Mouse (Mus musculus) forebrain, postnatal 0 days (tissue): ENCODE results near the gene Prg3. TPM values are rescaled to one million over a fixed set of nuclear protein-coding genes. Genes with fewer than 3 reads are reported as not detected.

Experiments used
- ATAC-seq: fragments of 200-750 bp; cut with Nextera tagmentation; 2 replicates; pipeline ENCODE4 v1.8.0; 2017; ENCODE audit warnings: mild to moderate bottlenecking, moderate library complexity
- DNase-seq: peaks from one replicate; pipeline ENCODE4 v3.0.0-alpha.2; 2015
- H3K27ac ChIP-seq: fragments of 300-500 bp; sonication (generic); 2 replicates; pipeline ENCODE4 v1.5.1; 2014; ENCODE audit warnings: low read depth, mild to moderate bottlenecking, antibody characterized with exemption, low read length, moderate library complexity, mixed read lengths
- H3K27me3 ChIP-seq: fragments of 300-500 bp; sonication (generic); 2 replicates; pipeline ENCODE4 v1.6.1; 2014; ENCODE audit warnings: mild to moderate bottlenecking, low read length, mixed read lengths; ENCODE audit not compliant: insufficient read depth
- H3K36me3 ChIP-seq: fragments of 300-500 bp; sonication (generic); 2 replicates; pipeline ENCODE4 v1.6.1; 2014; ENCODE audit warnings: mild to moderate bottlenecking, moderate library complexity; ENCODE audit not compliant: insufficient read depth
- H3K4me1 ChIP-seq: fragments of 300-500 bp; sonication (generic); 2 replicates; pipeline ENCODE4 v1.6.1; 2014; ENCODE audit warnings: antibody characterized with exemption; ENCODE audit not compliant: insufficient read depth
- H3K4me2 ChIP-seq: fragments of 300-500 bp; sonication (generic); 2 replicates; pipeline ENCODE4 v1.6.1; 2014; ENCODE audit warnings: low read depth, mild to moderate bottlenecking, moderate library complexity
- H3K4me3 ChIP-seq: fragments of 300-500 bp; sonication (generic); 2 replicates; pipeline ENCODE4 v1.5.1; 2014; ENCODE audit warnings: low read depth, low read length, mixed read lengths
- H3K9ac ChIP-seq: fragments of 300-500 bp; sonication (generic); 2 replicates; pipeline ENCODE4 v1.6.1; 2014; ENCODE audit warnings: mild to moderate bottlenecking
- H3K9me3 ChIP-seq: fragments of 300-500 bp; sonication (generic); 2 replicates; pipeline ENCODE4 v1.6.1; 2016; ENCODE audit warnings: low read length
- CTCF ChIP-seq: sonication (generic); IDR thresholded peaks from 2 replicates; pipeline ENCODE4 v1.5.1; 2016; ENCODE audit warnings: antibody characterized with exemption, control low read depth, low read depth
- WGBS: fragments of 180-500 bp; shearing (Covaris S2); extraction: QIAGEN DNeasy Blood & Tissue Kit; methylation state at CpG from one replicate; pipeline ENCODE4 v1.1.7; 2014; 5-methylcytosine and 5-hydroxymethylcytosine counted together
- polyA plus RNA-seq: library from polyadenylated mRNA; unstranded; fragments of >200 nt; fragmentation: Nextera tagmentation; extraction: Ambion mirVana; gene quantifications from 2 replicates; pipeline ENCODE4 v1.2.1, GENCODE M21; 2015
- total RNA-seq: library from RNA; depleted of rRNA; stranded (reverse); fragments of >200 nt; gene quantifications from 2 replicates; pipeline ENCODE4 v1.2.3, GENCODE M21; 2014

Prg3 gene
- total and polyA plus RNA-seq, 2 experiments from 2014 or later, result not detected

DNA sequence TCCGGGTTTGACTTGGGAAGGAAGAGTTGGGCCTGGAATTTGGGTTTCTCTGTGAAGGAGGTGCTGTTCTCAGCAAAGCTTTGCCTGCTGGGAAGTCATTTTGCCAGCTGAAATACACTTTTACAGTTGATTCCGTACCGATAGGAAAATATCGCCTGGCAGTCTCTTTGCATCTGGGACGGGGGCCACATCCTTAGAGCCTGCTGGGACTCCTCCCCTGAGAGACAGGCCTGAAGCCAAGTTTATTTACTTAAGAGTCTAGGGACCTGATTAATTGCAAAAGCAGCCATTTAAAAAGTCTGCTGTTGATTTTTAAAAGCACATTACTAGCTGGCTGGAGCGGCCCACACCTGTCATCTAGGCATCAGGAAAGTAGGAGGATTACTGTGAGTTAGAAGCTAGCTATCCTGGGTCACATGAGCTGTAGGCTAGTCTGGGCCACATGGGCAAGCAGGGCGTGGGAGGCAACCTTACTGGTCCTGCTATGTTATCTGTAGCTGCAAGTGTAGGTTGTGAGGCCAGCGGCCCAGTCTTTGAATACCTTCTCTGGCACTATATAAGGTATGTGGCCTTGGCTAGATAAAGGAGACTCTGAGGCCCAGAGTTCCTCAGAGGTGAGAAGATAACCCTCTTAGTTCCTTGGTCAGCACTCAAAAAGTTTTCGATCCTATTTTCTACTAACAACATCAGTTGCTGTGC, 24.0 kb downstream of the Prg3 start:
- Histone ChIP-seq H3K9ac (no peak overlapping the region), H3K4me2 (no peak overlapping the region), H3K27ac (no peak overlapping the region), H3K9me3 (no peaks in the 10 kb centered on the region), H3K4me3 (no peak overlapping the region), H3K27me3 (no peaks in the 10 kb centered on the region), H3K4me1 (no peaks in the 10 kb centered on the region), H3K36me3 (no peaks in the 10 kb centered on the region)
- DNase-seq, result peak; percentile 59
- ATAC-seq, result peak; percentile 30; the same call in 1 of the 2 replicates
- WGBS, result 65% methylated on average over 9 of the region's 9 CpGs
- TF ChIP-seq CTCF, result no peak

DNA sequence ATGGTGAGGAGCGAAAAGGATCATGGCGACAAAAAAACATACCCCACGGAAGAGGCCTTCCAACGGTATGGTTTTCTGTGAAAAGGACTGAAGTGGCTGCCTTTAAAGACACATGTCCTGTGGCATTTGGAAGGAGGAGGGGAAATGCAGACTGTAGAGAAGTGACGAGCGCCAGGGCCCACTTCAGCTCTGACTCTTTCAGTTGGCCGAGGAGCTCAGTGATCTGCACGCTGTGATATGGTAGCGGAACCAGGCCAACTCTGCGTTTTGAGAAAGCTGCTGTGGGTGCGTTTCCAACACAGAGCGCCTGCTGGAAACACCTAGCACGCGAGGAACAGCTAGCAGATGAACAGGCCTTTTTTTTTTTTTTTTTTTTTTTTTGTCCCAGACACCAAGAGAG, 24.7 kb downstream of the Prg3 start:
- TF ChIP-seq CTCF, result no peak
- Histone ChIP-seq H3K36me3 (no peaks in the 10 kb centered on the region), H3K27me3 (no peaks in the 10 kb centered on the region), H3K9me3 (no peaks in the 10 kb centered on the region), H3K9ac (no peak overlapping the region), H3K27ac (no peak overlapping the region), H3K4me2 (no peak overlapping the region), H3K4me1 (no peaks in the 10 kb centered on the region), H3K4me3 (no peak overlapping the region)
- 75% methylated on average over 14 of the region's 14 CpGs for WGBS
- DNase-seq, result peak; percentile 71
- ATAC-seq, result peak; percentile 68

DNA sequence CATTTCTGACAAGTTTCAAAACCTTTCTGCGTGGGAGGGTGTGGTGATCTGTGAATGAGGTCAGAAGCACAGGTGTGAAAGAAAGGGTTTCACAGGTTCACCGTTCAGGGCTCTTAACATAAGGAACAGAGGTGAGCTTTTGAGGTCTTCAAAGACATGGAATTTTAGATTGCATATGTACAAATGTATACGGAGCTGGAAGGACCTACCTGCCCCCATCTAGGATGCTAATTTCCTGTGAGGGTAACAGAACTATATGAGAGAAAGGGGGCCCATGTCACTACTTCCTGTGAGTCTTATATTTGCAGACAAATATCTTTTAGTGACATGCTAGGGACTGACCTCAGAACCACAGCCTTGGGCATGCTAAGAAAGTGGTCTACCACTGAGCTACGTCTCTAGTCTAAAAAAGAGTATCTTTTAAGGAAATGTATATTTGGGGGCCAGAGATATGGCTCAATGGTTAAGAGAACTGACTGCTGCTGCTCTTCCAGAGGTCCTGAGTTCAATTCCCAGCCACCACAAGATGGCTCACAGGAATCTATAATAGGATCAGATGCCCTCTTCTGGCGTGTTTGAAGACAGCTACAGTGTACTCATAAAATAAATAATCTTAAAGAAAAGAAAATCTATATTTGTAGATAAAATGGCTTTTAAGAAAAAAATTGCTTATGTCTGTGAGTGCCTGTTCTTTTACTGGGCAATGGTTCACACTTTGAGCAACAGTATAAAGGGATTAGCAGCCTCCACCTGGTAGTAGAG, 26.0 kb downstream of the Prg3 start:
- WGBS, result 84% methylated on average over 5 of the region's 5 CpGs

DNA sequence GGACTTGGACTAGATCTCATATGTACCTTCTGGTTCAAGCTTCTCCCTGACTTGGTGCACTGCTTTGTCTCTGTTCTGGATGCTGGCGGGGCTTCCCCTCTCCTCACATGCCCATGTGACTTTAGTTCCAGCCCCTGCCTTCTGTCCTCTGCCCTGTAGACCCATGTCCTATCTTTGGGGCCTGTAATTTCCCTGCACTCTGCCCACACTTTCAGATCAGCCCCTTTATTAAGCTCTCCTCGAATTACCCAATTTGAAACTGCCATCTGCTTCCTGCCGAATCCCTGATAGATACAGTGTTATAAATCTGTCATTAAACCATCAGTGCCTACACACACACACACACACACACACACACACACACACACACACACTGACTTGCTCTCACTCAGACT, 26.6 kb downstream of the Prg3 start:
- ATAC-seq (0 out of 2 replicates have a peak, but pooled peaks have one; percentile 11), DNase-seq (no peak)
- WGBS, result 35% methylated on average over 3 of the region's 3 CpGs
- no peak for TF ChIP-seq CTCF
- H3K4me1 ChIP-seq, result no peaks in the 10 kb centered on the region
- H3K4me3 ChIP-seq, result no peak overlapping the region
- no peak overlapping the region for H3K4me2 ChIP-seq
- no peak overlapping the region for H3K27ac ChIP-seq
- H3K9ac ChIP-seq, result no peak overlapping the region
- no peaks in the 10 kb centered on the region for H3K27me3 ChIP-seq
- no peaks in the 10 kb centered on the region for H3K36me3 ChIP-seq
- H3K9me3 ChIP-seq, result no peaks in the 10 kb centered on the region

More for the DNA sequence above, 26.0 kb downstream of the Prg3 start:
- no peak for DNase-seq
- H3K9me3 ChIP-seq, result no peaks in the 10 kb centered on the region
- H3K4me1 ChIP-seq, result no peaks in the 10 kb centered on the region
- no peak overlapping the region for H3K4me2 ChIP-seq
- H3K27ac ChIP-seq, result no peak overlapping the region
- no peak overlapping the region for H3K9ac ChIP-seq
- H3K36me3 ChIP-seq, result no peaks in the 10 kb centered on the region
- H3K27me3 ChIP-seq, result no peaks in the 10 kb centered on the region
- ATAC-seq, result no peak
- TF ChIP-seq CTCF, result no peak
- no peak overlapping the region for H3K4me3 ChIP-seq

DNA sequence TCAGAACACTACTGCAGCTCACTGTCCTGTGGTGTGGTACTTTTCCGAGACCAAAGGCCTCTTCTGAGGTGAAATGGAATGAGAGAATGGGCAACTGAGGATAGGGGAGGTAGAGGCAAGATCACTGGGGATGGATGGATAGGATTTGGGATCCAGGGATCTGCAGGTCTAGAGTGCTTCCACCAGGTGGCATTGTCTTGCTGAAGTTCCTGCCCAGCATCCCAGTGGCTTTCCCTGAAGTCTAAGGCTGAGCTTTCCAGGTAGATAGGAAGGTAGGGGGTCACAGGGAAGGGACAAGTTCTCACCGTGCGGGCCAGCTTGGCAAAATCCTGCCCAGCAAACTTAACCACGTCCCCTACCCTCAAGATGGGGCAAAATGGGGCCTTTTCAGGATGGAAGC, 34.0 kb downstream of the Prg3 start:
- Histone ChIP-seq H3K27me3 (no peaks in the 10 kb centered on the region), H3K27ac (no peak overlapping the region), H3K9ac (no peak overlapping the region), H3K4me1 (no peaks in the 10 kb centered on the region), H3K9me3 (no peaks in the 10 kb centered on the region), H3K4me3 (no peak overlapping the region), H3K4me2 (no peak overlapping the region), H3K36me3 (no peaks in the 10 kb centered on the region)
- WGBS, result 24% methylated on average over 4 of the region's 4 CpGs
- TF ChIP-seq CTCF, result peak; percentile 72
- peak; percentile 39 for DNase-seq
- ATAC-seq, result peak; percentile 43

DNA sequence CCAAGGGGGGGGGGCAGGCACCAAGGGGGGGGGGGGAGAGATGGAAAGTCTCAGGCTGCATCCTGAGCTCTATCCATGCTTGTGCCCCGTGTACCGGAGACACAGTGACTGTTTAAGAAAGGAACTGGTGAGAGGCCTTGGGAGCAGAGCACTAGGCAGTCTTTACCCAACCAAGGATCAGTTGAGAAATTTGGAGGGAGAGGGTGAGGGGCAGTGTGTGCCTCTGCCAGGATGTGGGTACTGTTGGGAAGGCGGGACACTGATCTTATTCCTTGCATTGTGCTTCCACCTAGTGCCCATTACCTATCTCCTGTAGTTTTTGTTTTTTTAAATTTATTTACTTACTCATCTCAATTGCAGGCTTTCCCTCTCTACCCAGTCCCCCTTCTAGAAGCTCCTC, 38.2 kb downstream of the Prg3 start:
- DNase-seq, result no peak
- Histone ChIP-seq H3K9ac (no peak overlapping the region), H3K4me3 (no peak overlapping the region), H3K4me1 (no peaks in the 10 kb centered on the region), H3K4me2 (no peak overlapping the region), H3K9me3 (no peaks in the 10 kb centered on the region), H3K27ac (no peak overlapping the region), H3K36me3 (no peaks in the 10 kb centered on the region), H3K27me3 (no peaks in the 10 kb centered on the region)
- ATAC-seq, result no peak
- 66% methylated on average over 3 of the region's 3 CpGs for WGBS
- no peak for TF ChIP-seq CTCF

DNA sequence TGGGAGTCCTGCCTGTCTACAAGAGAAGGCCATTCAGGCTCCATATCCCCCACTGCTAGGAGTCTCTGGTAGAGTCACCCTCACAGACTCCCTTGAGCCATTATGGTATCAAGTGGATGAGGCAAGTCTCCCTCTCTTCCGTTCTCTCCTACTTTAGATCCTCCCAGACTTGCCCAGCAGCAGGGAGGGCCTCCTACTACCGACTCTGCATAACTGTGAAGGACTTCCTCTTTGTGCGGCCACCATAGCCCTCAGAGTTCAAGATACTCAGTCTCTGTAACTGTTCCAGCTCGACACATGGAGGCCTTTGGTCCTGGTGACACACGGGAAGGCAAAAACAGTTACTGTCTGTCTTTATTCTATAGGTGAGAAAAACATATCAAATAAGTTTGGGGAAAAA, 39.3 kb downstream of the Prg3 start:
- no peak overlapping the region for H3K4me3 ChIP-seq
- H3K36me3 ChIP-seq, result no peaks in the 10 kb centered on the region
- ATAC-seq, result no peak
- no peak for TF ChIP-seq CTCF
- H3K4me1 ChIP-seq, result no peaks in the 10 kb centered on the region
- DNase-seq, result no peak
- no peaks in the 10 kb centered on the region for H3K9me3 ChIP-seq
- H3K9ac ChIP-seq, result no peak overlapping the region
- no peak overlapping the region for H3K4me2 ChIP-seq
- no peaks in the 10 kb centered on the region for H3K27me3 ChIP-seq
- 77% methylated on average over 5 of the region's 5 CpGs for WGBS
- no peak overlapping the region for H3K27ac ChIP-seq
